In the genomic region with DNA sequence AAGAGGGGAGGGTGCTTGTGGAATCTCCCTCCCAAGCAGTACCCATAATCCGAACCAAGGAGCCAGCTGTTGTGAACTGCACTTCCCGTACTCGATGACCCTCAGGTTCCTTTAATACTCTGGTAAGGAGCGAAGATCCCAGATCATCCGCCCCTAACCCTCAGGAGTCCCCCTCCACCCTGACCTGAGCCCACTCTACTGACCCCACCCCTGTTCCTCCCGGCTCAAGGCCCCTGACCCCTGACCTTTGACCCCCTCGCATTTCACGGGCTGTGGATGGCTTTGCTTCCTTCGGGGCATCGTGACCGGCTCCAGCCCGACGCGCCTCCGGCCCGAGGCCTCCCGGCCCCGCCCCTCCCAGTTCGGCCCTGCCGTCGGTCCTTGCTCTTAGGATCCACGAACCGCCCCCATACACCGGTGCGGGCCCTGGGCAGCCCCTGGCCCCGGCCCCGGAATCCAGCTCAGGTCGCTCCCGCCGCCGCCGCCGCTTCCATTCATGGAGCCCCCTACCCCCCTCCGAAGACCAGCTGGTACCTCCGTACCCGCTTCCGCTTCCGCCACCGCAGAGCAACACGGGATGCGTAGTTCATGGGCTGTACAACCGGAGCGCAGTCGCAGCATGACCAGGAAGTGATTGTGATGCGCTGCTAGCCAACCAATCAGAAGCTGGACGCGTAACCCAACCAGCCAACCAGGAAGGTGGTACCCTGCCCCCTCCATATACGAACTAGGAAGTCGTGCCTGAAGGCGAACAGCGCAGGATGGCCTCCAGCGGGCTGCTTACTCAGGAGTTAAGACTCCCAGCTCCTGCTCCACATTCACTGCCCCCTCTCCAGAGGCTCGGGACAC, we compare ENCODE assay signal across 8 mouse cellular contexts. TPM values are rescaled to one million over a fixed set of nuclear protein-coding genes. Genes with fewer than 3 reads are reported as not detected.
DNase-seq lines count a peak whose midpoint lies in the region; ATAC-seq and TF ChIP-seq lines count a peak whose summit lies in the region.

Gene Zfp513 (minus strand): TSS at position 562 of the 849 bp plus-strand sequence.

- TF ChIP-seq CTCF in kidney, adult 2 months (conservative IDR thresholded peaks at IDR 0.05; ENCODE audit: insufficient read depth, insufficient read length, low read depth, low read length), result no peak
- no peak for TF ChIP-seq CTCF in spleen, adult 2 months (IDR thresholded peaks at IDR 0.05; ENCODE audit: extremely low read depth, insufficient read depth, insufficient read length, insufficient replicate concordance)

- peak; percentile 72 for TF ChIP-seq POLR2A in kidney, adult 2 months (IDR thresholded peaks at IDR 0.05; ENCODE audit: low read depth, low read length)
- peak; percentile 91 for TF ChIP-seq POLR2A in spleen, adult 2 months (IDR thresholded peaks at IDR 0.05; ENCODE audit: low read depth, low read length)

- peaks cover 26% of the 10 kb centered on the region for H3K4me1 ChIP-seq in embryonic facial prominence, embryonic 13.5 days
- no peaks in the 10 kb centered on the region; the same call in 1 of the 2 replicates for H3K4me1 ChIP-seq in kidney, adult 2 months (ENCODE audit: control insufficient read depth, insufficient read depth, low read length)
- peaks cover 17% of the 10 kb centered on the region for H3K4me1 ChIP-seq in limb, embryonic 12.5 days (replicated peaks)
- peaks cover 27% of the 10 kb centered on the region for H3K4me1 ChIP-seq in midbrain, embryonic 15.5 days
- H3K4me1 ChIP-seq in spleen, adult 2 months (ENCODE audit: control insufficient read depth, insufficient read depth, insufficient read length), result peaks cover 11% of the 10 kb centered on the region

- H3K4me3 ChIP-seq in embryonic facial prominence, embryonic 13.5 days, result peak within 1 kb of the TSS; percentile 83
- peak within 1 kb of the TSS; percentile 74 for H3K4me3 ChIP-seq in kidney, adult 2 months (ENCODE audit: insufficient read depth, low read depth, low read length)
- H3K4me3 ChIP-seq in limb, embryonic 12.5 days (replicated peaks), result peak within 1 kb of the TSS; percentile 84
- H3K4me3 ChIP-seq in midbrain, embryonic 15.5 days, result peak within 1 kb of the TSS; percentile 92
- peak within 1 kb of the TSS; percentile 67 for H3K4me3 ChIP-seq in spleen, adult 2 months (ENCODE audit: extremely low read depth, insufficient read depth, insufficient read length)

- peak within 1 kb of the TSS; percentile 88 for H3K27ac ChIP-seq in embryonic facial prominence, embryonic 13.5 days
- H3K27ac ChIP-seq in kidney, adult 2 months (ENCODE audit: insufficient read depth, low read depth, low read length), result peak within 1 kb of the TSS; percentile 80
- peak within 1 kb of the TSS; percentile 83 for H3K27ac ChIP-seq in limb, embryonic 12.5 days
- peak within 1 kb of the TSS; percentile 85 for H3K27ac ChIP-seq in midbrain, embryonic 15.5 days
- H3K27ac ChIP-seq in spleen, adult 2 months (ENCODE audit: insufficient read depth, low read length), result peak within 1 kb of the TSS; percentile 73

- H3K9ac ChIP-seq in embryonic facial prominence, embryonic 13.5 days, result peak within 1 kb of the TSS; percentile 84
- H3K9ac ChIP-seq in limb, embryonic 12.5 days (replicated peaks), result peak within 1 kb of the TSS; percentile 84
- H3K9ac ChIP-seq in midbrain, embryonic 15.5 days, result peak within 1 kb of the TSS; percentile 92

- WGBS in embryonic facial prominence, embryonic 13.5 days, result under 1% methylated on average over 53 of the region's 53 CpGs
- under 1% methylated on average over 53 of the region's 53 CpGs for WGBS in kidney, adult 2 months
- under 1% methylated on average over 53 of the region's 53 CpGs for WGBS in limb, embryonic 12.5 days
- under 1% methylated on average over 53 of the region's 53 CpGs for WGBS in midbrain, embryonic 15.5 days
- WGBS in spleen, adult 2 months, result 2% methylated on average over 52 of the region's 53 CpGs

- peaks cover 79% of the 10 kb centered on the region for H3K36me3 ChIP-seq in embryonic facial prominence, embryonic 13.5 days
- peaks cover 5% of the 10 kb centered on the region for H3K36me3 ChIP-seq in kidney, adult 2 months (ENCODE audit: control insufficient read depth, insufficient read depth, low read length)
- peaks cover 79% of the 10 kb centered on the region for H3K36me3 ChIP-seq in limb, embryonic 12.5 days
- H3K36me3 ChIP-seq in midbrain, embryonic 15.5 days (replicated peaks), result peaks cover 70% of the 10 kb centered on the region
- peaks cover 49% of the 10 kb centered on the region for H3K36me3 ChIP-seq in spleen, adult 2 months (ENCODE audit: control insufficient read depth, insufficient read depth, low read length)

- peaks cover 6% of the 10 kb centered on the region for H3K9me3 ChIP-seq in embryonic facial prominence, embryonic 13.5 days
- H3K9me3 ChIP-seq in limb, embryonic 12.5 days, result peaks cover 5% of the 10 kb centered on the region
- H3K9me3 ChIP-seq in midbrain, embryonic 15.5 days, result peaks cover 4% of the 10 kb centered on the region

- ATAC-seq in embryonic facial prominence, embryonic 13.5 days (ENCODE audit: insufficient number of reproducible peaks, insufficient read depth, low FRiP score, low TSS enrichment, low read depth), result peak; percentile 95
- ATAC-seq in limb, embryonic 12.5 days (ENCODE audit: insufficient number of reproducible peaks, insufficient read depth, low FRiP score, low TSS enrichment, low read depth), result peak; percentile 92
- peak; percentile 97 for ATAC-seq in midbrain, embryonic 15.5 days (replicated peaks)

- no peaks in the 10 kb centered on the region for H3K27me3 ChIP-seq in embryonic facial prominence, embryonic 13.5 days
- H3K27me3 ChIP-seq in kidney, adult 2 months (replicated peaks; ENCODE audit: control insufficient read depth, insufficient read depth, low read length), result no peaks in the 10 kb centered on the region
- H3K27me3 ChIP-seq in limb, embryonic 12.5 days, result no peaks in the 10 kb centered on the region
- no peaks in the 10 kb centered on the region for H3K27me3 ChIP-seq in midbrain, embryonic 15.5 days (replicated peaks)
- H3K27me3 ChIP-seq in spleen, adult 2 months (ENCODE audit: control insufficient read depth, insufficient read depth, low read length), result no peaks in the 10 kb centered on the region

- peak within 1 kb of the TSS; percentile 75 for H3K4me2 ChIP-seq in embryonic facial prominence, embryonic 13.5 days
- peak within 1 kb of the TSS; percentile 84 for H3K4me2 ChIP-seq in limb, embryonic 12.5 days
- H3K4me2 ChIP-seq in midbrain, embryonic 15.5 days, result peak within 1 kb of the TSS; percentile 64

- peak; percentile 92 for DNase-seq in 3134 (ENCODE audit: extremely low read depth, insufficient read length, low spot score)
- DNase-seq in adrenal gland, postnatal 36 days, result peak; percentile 95 to 96
- peak; percentile 95 to 99 for DNase-seq in heart, adult 18-20 months
- DNase-seq in kidney, adult 2 months, result peak; percentile 99
- DNase-seq in spleen, adult 2 months (ENCODE audit: low read depth in 1 of 2, low spot score in 2 of 2), result peak; percentile 93 to 97

RNA-seq across cellular contexts. Expression of gene Zfp513, which starts in this region (rescaled TPM):
- 10 to 100 TPM; 28.1 to 34.1 TPM for total RNA-seq in adrenal gland, postnatal 36 days (2021)
- polyA plus RNA-seq in embryonic facial prominence, embryonic 13.5 days (2015; fragmentation: Nextera tagmentation; extraction: Ambion mirVana), result 11.2 and 14.8 TPM in 2 replicates
- 1 to 10 TPM; 7.6 to 8.5 TPM for total RNA-seq in heart, adult 18-20 months (2021)
- polyA plus RNA-seq in kidney, adult 2 months (2012; rRNA removed), result 22.9 and 29.8 TPM in 2 replicates
- 16.7 and 19.3 TPM in 2 replicates for polyA plus RNA-seq in limb, embryonic 12.5 days (2016; fragmentation: Nextera tagmentation; extraction: Ambion mirVana)
- 17.0 and 19.4 TPM in 2 replicates for polyA plus RNA-seq in midbrain, embryonic 15.5 days (2015; fragmentation: Nextera tagmentation; extraction: Ambion mirVana)
- polyA plus RNA-seq in spleen, adult 2 months (2012; rRNA removed), result 49.3 and 79.8 TPM in 2 replicates

Comparison
In these comparisons a context has a peak if more than half of its experiments do, and no peak if none do; other contexts are left out.
1. Peak in every context shown above with its lines: DNase-seq, ATAC-seq, H3K4me3 ChIP-seq and H3K27ac ChIP-seq.